Mouse (Mus musculus): Measurements from ENCODE around the gene Slc23a3. TPM values are rescaled to one million over a fixed set of nuclear protein-coding genes. Genes with fewer than 3 reads are reported as not detected.

Gene Slc23a3
- polyA plus RNA-seq, 1 experiment from 2014 or later, result 0.18 TPM

GRCm38 (mm10) chr1:75125418-75125817 is 8.3 kb downstream of the Slc23a3 start:
- Histone ChIP-seq H3K4me2 (ENCODE audit: low read depth, low read length) (peak overlapping the region; percentile 35), H3K27me3 (ENCODE audit: control insufficient read depth, insufficient read depth, low read length) (no peaks in the 10 kb centered on the region), H3K36me3 (replicated peaks; ENCODE audit: control insufficient read depth, insufficient read depth, low read depth, low read length) (no peaks in the 10 kb centered on the region), H3K27ac (replicated peaks; ENCODE audit: low read depth, low read length) (no peak overlapping the region), H3K9ac (replicated peaks; ENCODE audit: low read length) (no peak overlapping the region), H3K4me3 (ENCODE audit: low read depth, low read length) (peak overlapping the region; percentile 54), H3K9me3 (replicated peaks; ENCODE audit: control insufficient read depth, low read length) (no peaks in the 10 kb centered on the region), H3K4me1 (ENCODE audit: control insufficient read depth, insufficient read depth, low read length) (no peaks in the 10 kb centered on the region; the same call in 1 of the 2 replicates)
- WGBS, result 36% methylated on average over 5 of the region's 5 CpGs
- ATAC-seq (replicated peaks; ENCODE audit: insufficient number of reproducible peaks, low FRiP score, low TSS enrichment, low read depth), result no peak
- no peak for DNase-seq (ENCODE audit: low spot score)

- Histone ChIP-seq H3K9me3 (replicated peaks; ENCODE audit: control insufficient read depth, low read length) (no peaks in the 10 kb centered on the region), H3K4me3 (ENCODE audit: low read depth, low read length) (peak within 1 kb of the TSS; percentile 54), H3K27ac (replicated peaks; ENCODE audit: low read depth, low read length) (peak within 1 kb of the TSS; percentile 94), H3K4me1 (ENCODE audit: control insufficient read depth, insufficient read depth, low read length) (no peaks in the 10 kb centered on the region; the same call in 1 of the 2 replicates), H3K9ac (replicated peaks; ENCODE audit: low read length) (peak within 1 kb of the TSS; percentile 70), H3K27me3 (ENCODE audit: control insufficient read depth, insufficient read depth, low read length) (no peaks in the 10 kb centered on the region), H3K4me2 (ENCODE audit: low read depth, low read length) (peak within 1 kb of the TSS; percentile 35), H3K36me3 (replicated peaks; ENCODE audit: control insufficient read depth, insufficient read depth, low read depth, low read length) (no peaks in the 10 kb centered on the region)
- peak; percentile 91 for ATAC-seq (replicated peaks; ENCODE audit: insufficient number of reproducible peaks, low FRiP score, low TSS enrichment, low read depth)
- DNase-seq (ENCODE audit: low spot score), result peak; percentile 98
- 1% methylated on average over 56 of the region's 56 CpGs for WGBS
These were observed 9.1 kb downstream of the Slc23a3 start, which contains the start of gene Nhej1 for GRCm38 (mm10) chr1:75124346-75125321. TSS of gene Nhej1 (minus strand) at chr1:75125200.

- WGBS, result 88% methylated on average over 3 of the region's 3 CpGs
- H3K36me3 ChIP-seq (replicated peaks; ENCODE audit: control insufficient read depth, insufficient read depth, low read depth, low read length), result no peaks in the 10 kb centered on the region
- no peak overlapping the region for H3K27ac ChIP-seq (replicated peaks; ENCODE audit: low read depth, low read length)
- no peaks in the 10 kb centered on the region; the same call in 1 of the 2 replicates for H3K4me1 ChIP-seq (ENCODE audit: control insufficient read depth, insufficient read depth, low read length)
- DNase-seq (ENCODE audit: low spot score) (no peak), ATAC-seq (replicated peaks; ENCODE audit: insufficient number of reproducible peaks, low FRiP score, low TSS enrichment, low read depth) (no peak)
- H3K4me3 ChIP-seq (ENCODE audit: low read depth, low read length), result no peak overlapping the region
- H3K9me3 ChIP-seq (replicated peaks; ENCODE audit: control insufficient read depth, low read length), result no peaks in the 10 kb centered on the region
- H3K9ac ChIP-seq (replicated peaks; ENCODE audit: low read length), result no peak overlapping the region
- H3K4me2 ChIP-seq (ENCODE audit: low read depth, low read length), result no peak overlapping the region
- H3K27me3 ChIP-seq (ENCODE audit: control insufficient read depth, insufficient read depth, low read length), result no peaks in the 10 kb centered on the region
These were observed 11.5 kb downstream of the Slc23a3 start for GRCm38 (mm10) chr1:75122211-75122610.

Other genes with a start within 250 kb of the Slc23a3 start
- gene Fev, start 248.5 kb downstream of the Slc23a3 start, polyA plus RNA-seq (2014; fragmentation: Nextera tagmentation; extraction: Ambion mirVana), result 0.40 and 0.62 TPM in 2 replicates
- 0.62 and 5.2 TPM in 2 replicates for gene Cryba2, start 240.7 kb downstream of the Slc23a3 start, polyA plus RNA-seq (2014; fragmentation: Nextera tagmentation; extraction: Ambion mirVana)
- 0.06 TPM in 1 of 2 replicates, not detected in the other for gene Cfap65, start 198.3 kb downstream of the Slc23a3 start, polyA plus RNA-seq (2014; fragmentation: Nextera tagmentation; extraction: Ambion mirVana)
- 0.32 TPM in 1 of 2 replicates, not detected in the other for gene Ihh, start 182.2 kb downstream of the Slc23a3 start, polyA plus RNA-seq (2014; fragmentation: Nextera tagmentation; extraction: Ambion mirVana)
- 12.0 and 12.5 TPM in 2 replicates for gene Nhej1, start 8.7 kb downstream of the Slc23a3 start, polyA plus RNA-seq (2014; fragmentation: Nextera tagmentation; extraction: Ambion mirVana)
- 33.8 and 37.2 TPM in 2 replicates for gene Cnppd1, start 8.8 kb upstream of the Slc23a3 start, polyA plus RNA-seq (2014; fragmentation: Nextera tagmentation; extraction: Ambion mirVana)
- 27.7 and 38.0 TPM in 2 replicates for gene Retreg2, start 8.9 kb upstream of the Slc23a3 start, polyA plus RNA-seq (2014; fragmentation: Nextera tagmentation; extraction: Ambion mirVana)
- 33.9 and 36.0 TPM in 2 replicates for gene Zfand2b, start 34.8 kb upstream of the Slc23a3 start, polyA plus RNA-seq (2014; fragmentation: Nextera tagmentation; extraction: Ambion mirVana)
- gene Abcb6, start 46.5 kb upstream of the Slc23a3 start, polyA plus RNA-seq (2014; fragmentation: Nextera tagmentation; extraction: Ambion mirVana), result 24.4 and 24.9 TPM in 2 replicates
- 16.8 TPM in 2 replicates for gene Ankzf1, start 58.3 kb upstream of the Slc23a3 start, polyA plus RNA-seq (2014; fragmentation: Nextera tagmentation; extraction: Ambion mirVana)
- gene Atg9a, start 58.3 kb upstream of the Slc23a3 start, polyA plus RNA-seq (2014; fragmentation: Nextera tagmentation; extraction: Ambion mirVana), result 12.9 and 17.1 TPM in 2 replicates
- gene Glb1l, start 76.9 kb upstream of the Slc23a3 start, polyA plus RNA-seq (2014; fragmentation: Nextera tagmentation; extraction: Ambion mirVana), result 14.1 and 15.0 TPM in 2 replicates
- gene Stk16, start 76.9 kb upstream of the Slc23a3 start, polyA plus RNA-seq (2014; fragmentation: Nextera tagmentation; extraction: Ambion mirVana), result 117 and 123 TPM in 2 replicates
- gene Tuba4a, start 86.0 kb upstream of the Slc23a3 start, polyA plus RNA-seq (2014; fragmentation: Nextera tagmentation; extraction: Ambion mirVana), result 17.3 and 18.9 TPM in 2 replicates
- not detected in 2 replicates for gene A630095N17Rik, start 98.2 kb upstream of the Slc23a3 start, polyA plus RNA-seq (2014; fragmentation: Nextera tagmentation; extraction: Ambion mirVana)
- gene Dnajb2, start 102.5 kb upstream of the Slc23a3 start, polyA plus RNA-seq (2014; fragmentation: Nextera tagmentation; extraction: Ambion mirVana), result 13.8 and 17.2 TPM in 2 replicates
- 1.4 and 1.5 TPM in 2 replicates for gene Ptprn, start 130.6 kb upstream of the Slc23a3 start, polyA plus RNA-seq (2014; fragmentation: Nextera tagmentation; extraction: Ambion mirVana)
- 4.9 and 5.8 TPM in 2 replicates for gene Resp18, start 144.5 kb upstream of the Slc23a3 start, polyA plus RNA-seq (2014; fragmentation: Nextera tagmentation; extraction: Ambion mirVana)
- 123 and 146 TPM in 2 replicates for gene Dnpep, start 184.1 kb upstream of the Slc23a3 start, polyA plus RNA-seq (2014; fragmentation: Nextera tagmentation; extraction: Ambion mirVana)
- 6.9 and 9.9 TPM in 2 replicates for gene Des, start 226.4 kb upstream of the Slc23a3 start, polyA plus RNA-seq (2014; fragmentation: Nextera tagmentation; extraction: Ambion mirVana)
- gene Speg, start 241.4 kb upstream of the Slc23a3 start, polyA plus RNA-seq (2014; fragmentation: Nextera tagmentation; extraction: Ambion mirVana), result 16.7 and 19.9 TPM in 2 replicates

Data from embryonic facial prominence, embryonic 11.5 days (tissue).